Mouse (Mus musculus) liver, postnatal 0 days (tissue): Measurements from ENCODE around the gene Insr. TPM values are rescaled to one million over a fixed set of nuclear protein-coding genes. Genes with fewer than 3 reads are reported as not detected.

Experiments used
- ATAC-seq: fragments of 200-750 bp; cut with Nextera tagmentation; 2 replicates; pipeline ENCODE4 v1.8.0; 2017; ENCODE audit warnings: mild to moderate bottlenecking, moderate library complexity
- DNase-seq: peaks from one replicate; pipeline ENCODE4 v3.0.0-alpha.2; 2016
- H3K27ac ChIP-seq: fragments of 300-500 bp; sonication (generic); 2 replicates; pipeline ENCODE4 v1.5.1; 2014; ENCODE audit warnings: antibody characterized with exemption, moderate library complexity, mild to moderate bottlenecking, low read depth
- H3K27me3 ChIP-seq: fragments of 300-500 bp; sonication (generic); 2 replicates; pipeline ENCODE4 v1.6.1; 2014; ENCODE audit warnings: low read length, control low read depth, mixed read lengths; ENCODE audit not compliant: insufficient read depth
- H3K36me3 ChIP-seq: fragments of 300-500 bp; sonication (generic); replicated peaks from 2 replicates; pipeline ENCODE4 v1.6.1; 2014; ENCODE audit warnings: mild to moderate bottlenecking, control low read depth, low read length, moderate library complexity, mixed read lengths; ENCODE audit not compliant: insufficient read depth
- H3K4me1 ChIP-seq: fragments of 300-500 bp; sonication (generic); 2 replicates; pipeline ENCODE4 v1.6.1; 2014; ENCODE audit warnings: antibody characterized with exemption, mild to moderate bottlenecking, control low read depth; ENCODE audit not compliant: insufficient read depth
- H3K4me2 ChIP-seq: fragments of 300-500 bp; sonication (generic); 2 replicates; pipeline ENCODE4 v1.6.1; 2014; ENCODE audit warnings: low read depth, mild to moderate bottlenecking, low read length, moderate library complexity, mixed read lengths
- H3K4me3 ChIP-seq: fragments of 300-500 bp; sonication (generic); 2 replicates; pipeline ENCODE4 v1.5.1; 2014; ENCODE audit warnings: low read depth, low read length
- H3K9ac ChIP-seq: fragments of 300-500 bp; sonication (generic); replicated peaks from 2 replicates; pipeline ENCODE4 v1.6.1; 2014; ENCODE audit warnings: mild to moderate bottlenecking, moderate library complexity
- H3K9me3 ChIP-seq: fragments of 300-500 bp; sonication (generic); 2 replicates; pipeline ENCODE4 v1.6.1; 2016; ENCODE audit warnings: mild to moderate bottlenecking, control low read depth, low read length, mixed read lengths
- CTCF ChIP-seq: sonication (generic); IDR thresholded peaks from 2 replicates; pipeline ENCODE4 v1.5.1; 2016; ENCODE audit warnings: antibody characterized with exemption, low read depth
- EP300 ChIP-seq: IDR thresholded peaks from 2 replicates; pipeline ENCODE4 v1.6.1; 2016; ENCODE audit warnings: antibody characterized with exemption, low read depth, mild to moderate bottlenecking
- whole genome bisulfite sequencing: fragments of 180-500 bp; shearing (Covaris S2); extraction: QIAGEN DNeasy Blood & Tissue Kit; methylation state at CpG from one replicate; pipeline ENCODE4 v1.1.7; 2014; ENCODE audit not compliant: insufficient replicate concordance; 5-methylcytosine and 5-hydroxymethylcytosine counted together
- polyA plus RNA-seq: library from polyadenylated mRNA; unstranded; fragments of >200 nt; fragmentation: Nextera tagmentation; extraction: Ambion mirVana; gene quantifications from 2 replicates; pipeline ENCODE4 v1.2.1, GENCODE M21; 2015

Gene Insr
- polyA plus RNA-seq, 1 experiment from 2014 or later, result 28.9 TPM

DNA sequence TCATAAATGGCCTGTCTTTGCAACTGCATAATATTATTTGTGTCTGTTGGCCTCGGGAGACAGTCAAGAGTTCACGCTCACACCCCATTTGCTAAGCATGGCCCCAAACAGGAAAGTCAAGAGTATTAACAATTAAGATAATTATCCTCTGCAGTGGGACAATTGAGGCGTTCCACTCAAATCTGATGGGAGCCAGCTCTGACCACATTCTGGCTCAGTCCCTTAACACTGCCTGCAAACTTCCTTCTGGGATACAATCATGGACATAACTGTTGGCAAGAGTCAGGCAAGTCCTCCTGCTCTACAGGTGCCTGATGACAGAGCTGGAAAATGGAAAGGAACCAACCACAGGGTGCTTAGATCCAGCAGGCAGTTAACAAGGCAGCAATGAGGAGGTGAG lies 43.1 kb downstream of the Insr start:
- no peak overlapping the region for H3K4me3 ChIP-seq
- H3K9ac ChIP-seq, result no peak overlapping the region
- DNase-seq, result no peak
- peaks cover 53% of the 10 kb centered on the region for H3K4me1 ChIP-seq
- peaks cover 9% of the 10 kb centered on the region; the same call in 1 of the 2 replicates for H3K36me3 ChIP-seq
- 54% methylated on average over 3 of the region's 3 CpGs for WGBS
- no peak overlapping the region for H3K4me2 ChIP-seq
- H3K27me3 ChIP-seq, result no peaks in the 10 kb centered on the region
- H3K27ac ChIP-seq, result no peak overlapping the region
- no peak for ATAC-seq
- TF ChIP-seq EP300 (no peak), CTCF (no peak)
- H3K9me3 ChIP-seq, result no peaks in the 10 kb centered on the region

- Histone ChIP-seq H3K4me3 (no peak overlapping the region), H3K27me3 (no peaks in the 10 kb centered on the region), H3K27ac (0 out of 2 replicates have a peak overlapping the region, but pooled peaks have one; percentile 6), H3K9ac (no peak overlapping the region; the same call in 1 of the 2 replicates), H3K4me1 (peaks cover 61% of the 10 kb centered on the region), H3K4me2 (0 out of 2 replicates have a peak overlapping the region, but pooled peaks have one; percentile 13), H3K9me3 (no peaks in the 10 kb centered on the region), H3K36me3 (peaks cover 10% of the 10 kb centered on the region; the same call in 1 of the 2 replicates)
- TF ChIP-seq CTCF (no peak), EP300 (no peak)
- ATAC-seq, result no peak
- WGBS, result 71% methylated on average over 3 of the region's 3 CpGs
- DNase-seq, result no peak
These were observed 44.8 kb downstream of the Insr start for GRCm38 (mm10) chr8:3234569-3234968.

- peaks cover 52% of the 10 kb centered on the region for H3K4me1 ChIP-seq
- H3K27ac ChIP-seq, result peak overlapping the region; percentile 79
- no peak overlapping the region for H3K4me3 ChIP-seq
- no peak overlapping the region for H3K4me2 ChIP-seq
- 77% methylated on average over 2 of the region's 2 CpGs for WGBS
- peak; percentile 47; the same call in 1 of the 2 replicates for TF ChIP-seq EP300
- no peak for TF ChIP-seq CTCF
- H3K36me3 ChIP-seq, result peaks cover 10% of the 10 kb centered on the region; the same call in 1 of the 2 replicates
- H3K27me3 ChIP-seq, result no peaks in the 10 kb centered on the region
- ATAC-seq, result peak; percentile 71
- DNase-seq, result no peak
- H3K9me3 ChIP-seq, result no peaks in the 10 kb centered on the region
- H3K9ac ChIP-seq, result 0 out of 2 replicates have a peak overlapping the region, but pooled peaks have one; percentile 16
These were observed 46.8 kb downstream of the Insr start for GRCm38 (mm10) chr8:3232601-3233000.

DNA sequence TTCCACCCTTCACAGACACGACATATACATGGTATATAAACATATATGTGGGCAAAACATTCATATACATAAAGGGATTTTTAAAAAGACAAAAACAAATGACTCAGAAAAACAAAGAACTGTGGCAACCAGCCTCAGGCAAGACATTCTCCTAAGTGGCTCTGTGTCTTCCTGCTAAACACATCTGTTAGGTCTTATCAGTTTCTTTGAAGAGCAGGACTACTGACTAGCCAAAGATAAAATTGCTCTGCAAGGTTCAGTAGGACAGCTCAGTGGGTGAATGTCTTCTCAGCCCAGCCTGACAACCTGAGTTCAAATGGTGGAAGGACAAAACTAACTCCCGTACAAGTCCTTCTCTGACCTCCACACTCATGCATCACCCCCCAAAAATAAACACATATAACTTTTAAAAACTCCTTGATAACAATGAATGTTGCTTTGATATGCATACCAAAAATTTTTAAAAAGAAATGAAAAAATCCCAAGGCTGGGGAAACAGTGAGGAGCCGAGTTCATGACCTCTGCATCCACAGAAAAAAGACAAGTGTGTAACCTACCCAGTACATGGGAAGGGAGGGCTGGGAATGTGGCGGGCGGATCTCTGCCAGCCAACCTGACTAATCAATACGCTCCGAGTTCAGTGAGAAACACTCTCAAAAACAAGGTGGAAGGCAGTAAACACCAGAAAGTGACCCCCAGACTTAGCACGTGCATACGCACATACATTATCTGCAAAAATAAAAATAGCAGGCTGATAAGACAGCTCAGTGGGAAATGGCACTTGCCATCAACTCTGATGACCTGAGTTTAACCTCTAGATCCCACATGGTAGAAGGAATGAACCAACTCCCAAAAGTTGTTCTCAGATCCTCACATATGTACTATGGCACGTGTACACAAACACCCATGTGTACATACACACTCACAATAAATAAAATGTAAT lies 49.0 kb downstream of the Insr start:
- H3K27ac ChIP-seq, result peak overlapping the region; percentile 79
- WGBS, result 36% methylated on average over 10 of the region's 10 CpGs
- no peaks in the 10 kb centered on the region for H3K9me3 ChIP-seq
- ATAC-seq, result peak; percentile 73
- peak; percentile 46 for DNase-seq
- H3K27me3 ChIP-seq, result no peaks in the 10 kb centered on the region
- H3K36me3 ChIP-seq, result peaks cover 7% of the 10 kb centered on the region; the same call in 1 of the 2 replicates
- H3K9ac ChIP-seq, result no peak overlapping the region
- peak; percentile 66 for TF ChIP-seq EP300
- TF ChIP-seq CTCF, result no peak
- H3K4me3 ChIP-seq, result no peak overlapping the region
- peaks cover 44% of the 10 kb centered on the region for H3K4me1 ChIP-seq
- H3K4me2 ChIP-seq, result peak overlapping the region; percentile 39

DNA sequence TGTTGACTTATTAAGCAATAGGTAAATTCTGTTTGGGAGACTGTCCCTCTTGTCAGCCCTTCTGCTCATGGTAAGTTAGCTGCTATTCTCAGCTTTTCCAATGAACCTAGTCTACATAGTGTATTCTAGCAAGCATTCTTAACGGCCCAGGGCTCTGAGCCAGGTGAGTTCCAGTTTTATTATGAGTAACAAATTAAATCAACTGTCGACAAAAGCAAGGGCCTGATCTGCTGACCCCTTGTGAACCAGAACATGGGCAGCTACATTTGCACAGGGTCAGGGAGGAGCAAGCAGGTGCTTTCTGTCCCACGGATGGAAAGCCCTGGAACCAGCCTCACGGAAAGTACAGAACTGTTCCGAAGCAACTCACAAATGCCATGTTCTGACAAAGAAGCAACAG lies 52.0 kb downstream of the Insr start:
- WGBS, result 80% methylated on average over 5 of the region's 5 CpGs
- Histone ChIP-seq H3K4me2 (no peak overlapping the region), H3K27ac (0 out of 2 replicates have a peak overlapping the region, but pooled peaks have one; percentile 0), H3K36me3 (peaks cover 4% of the 10 kb centered on the region; the same call in 1 of the 2 replicates), H3K9me3 (no peaks in the 10 kb centered on the region), H3K4me3 (no peak overlapping the region), H3K9ac (0 out of 2 replicates have a peak overlapping the region, but pooled peaks have one; percentile 23), H3K4me1 (peaks cover 44% of the 10 kb centered on the region), H3K27me3 (no peaks in the 10 kb centered on the region)
- TF ChIP-seq EP300, result no peak
- TF ChIP-seq CTCF, result no peak
- ATAC-seq (no peak), DNase-seq (no peak)

- H3K4me1 ChIP-seq, result peaks cover 41% of the 10 kb centered on the region
- H3K9me3 ChIP-seq, result no peaks in the 10 kb centered on the region
- no peak overlapping the region for H3K9ac ChIP-seq
- no peak for TF ChIP-seq CTCF
- no peak for TF ChIP-seq EP300
- WGBS, result 74% methylated on average over 1 of the region's 1 CpGs
- H3K4me2 ChIP-seq, result no peak overlapping the region
- no peaks in the 10 kb centered on the region for H3K36me3 ChIP-seq
- ATAC-seq (no peak), DNase-seq (no peak)
- no peak overlapping the region for H3K4me3 ChIP-seq
- no peaks in the 10 kb centered on the region for H3K27me3 ChIP-seq
- no peak overlapping the region for H3K27ac ChIP-seq
These were observed 53.7 kb downstream of the Insr start for GRCm38 (mm10) chr8:3225731-3226130.
